Mouse (Mus musculus): ENCODE results near the gene Adi1.

Adi1 gene

GRCm38 (mm10) chr12:28675121-28675924 is at the start of gene Adi1:
Gene Adi1 (plus strand): TSS chr12:28675231.
- peak; percentile 75 to 82 for DNase-seq (ENCODE audit: low spot score in 2 of 2)

DNA sequence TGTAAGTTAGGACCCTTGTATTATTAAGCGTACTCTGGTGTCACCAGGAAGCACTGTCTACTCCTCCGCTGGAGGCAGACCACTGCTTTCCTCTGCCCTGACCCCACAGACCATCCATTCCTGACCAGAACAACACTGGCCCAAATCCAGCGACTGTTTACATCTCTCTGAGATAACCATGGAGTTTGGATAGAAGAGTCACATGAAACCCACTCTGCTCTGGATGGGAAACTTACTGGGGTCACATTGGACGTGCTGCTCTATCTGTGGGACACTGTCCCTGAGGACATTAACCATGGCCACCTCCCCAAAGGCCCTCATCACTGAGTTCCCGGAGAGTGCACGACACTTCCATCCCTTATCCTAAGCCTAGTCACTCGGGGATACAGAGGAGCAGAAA is 49.6 kb upstream of the Adi1 start:
- DNase-seq (ENCODE audit: low spot score in 2 of 2): no peak

DNA sequence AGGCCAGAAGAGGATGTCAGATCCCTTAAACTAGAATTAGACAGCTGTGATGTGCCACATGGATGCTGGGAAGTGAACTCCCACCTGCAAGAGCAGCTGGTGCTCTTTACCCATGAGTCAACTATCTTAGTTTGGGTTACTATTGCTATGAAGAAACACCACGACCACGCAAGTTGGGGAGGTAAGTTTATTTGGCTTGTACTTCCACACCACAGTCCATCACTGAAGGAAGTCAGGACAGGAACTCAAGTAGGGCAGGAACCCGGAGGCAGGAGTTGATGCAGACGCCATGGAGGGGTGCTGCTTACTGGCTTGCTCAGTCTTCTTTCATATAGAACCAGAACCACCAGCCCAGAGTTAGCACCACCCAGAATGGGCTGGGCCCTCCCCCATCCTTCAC is 47.9 kb upstream of the Adi1 start:
- no peak for DNase-seq (ENCODE audit: low spot score in 2 of 2)

DNA sequence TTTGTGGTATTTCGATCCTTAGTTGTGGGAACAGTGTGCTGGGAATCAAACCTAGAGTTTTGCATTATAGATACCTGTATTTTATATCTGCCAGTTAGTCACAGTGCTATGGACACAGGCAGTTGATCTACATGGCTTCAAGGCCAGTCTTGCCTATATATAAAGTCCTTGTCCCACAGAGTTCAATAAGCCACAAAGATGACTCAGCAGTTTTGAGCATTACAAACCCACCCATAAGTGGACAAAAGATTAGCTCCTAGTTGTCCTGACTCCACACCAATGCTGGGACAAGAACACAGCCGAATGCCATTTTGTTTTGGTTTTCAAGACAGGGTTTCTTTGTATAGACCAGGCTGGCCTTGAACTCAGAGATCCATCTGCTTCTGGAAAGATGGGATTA is 46.6 kb upstream of the Adi1 start:
- no peak for DNase-seq (ENCODE audit: low spot score in 2 of 2)

DNA sequence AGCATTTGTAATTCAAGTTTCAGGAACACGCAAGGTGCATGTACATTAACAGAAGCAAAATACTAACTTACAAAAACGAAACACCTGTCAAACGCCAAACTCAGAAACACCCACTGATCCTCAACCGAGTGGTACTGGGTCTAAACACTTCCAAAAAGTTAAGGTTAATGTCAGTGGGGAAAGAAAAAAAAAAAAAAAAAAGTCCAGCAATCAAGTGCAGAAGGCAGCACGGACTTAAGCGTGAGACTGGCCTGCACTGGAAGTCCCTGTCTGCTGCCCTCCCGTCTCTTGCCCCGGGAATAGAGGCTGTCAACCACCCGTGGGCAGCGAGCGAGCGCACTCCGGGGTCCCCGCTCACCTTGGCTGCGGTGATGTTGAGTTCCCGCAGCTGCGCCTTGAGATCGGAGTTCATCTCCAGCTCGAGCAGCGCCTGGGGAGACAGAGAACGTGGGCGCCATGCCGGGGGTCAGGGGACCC is 39.9 kb upstream of the Adi1 start:
- no peak for DNase-seq (ENCODE audit: low spot score in 2 of 2)

- DNase-seq (ENCODE audit: low spot score in 2 of 2): peak; percentile 83 to 88
Measured at GRCm38 (mm10) chr12:28635535-28636476, 39.2 kb upstream of the Adi1 start, which contains the start of gene Rps7. Gene Rps7 (minus strand): TSS chr12:28635953.

- no peak for DNase-seq (ENCODE audit: low spot score in 2 of 2)
Measured at GRCm38 (mm10) chr12:28636543-28636942, 38.5 kb upstream of the Adi1 start.

- no peak for DNase-seq (ENCODE audit: low spot score in 2 of 2)
Measured at GRCm38 (mm10) chr12:28638778-28639177, 36.3 kb upstream of the Adi1 start.

GRCm38 (mm10) chr12:28649141-28650110 is 25.6 kb upstream of the Adi1 start, which contains the start of gene Rnaseh1:
Gene Rnaseh1 (plus strand): TSS chr12:28649602.
- peak; percentile 84 to 90 for DNase-seq (ENCODE audit: low spot score in 2 of 2)

- DNase-seq (ENCODE audit: low spot score in 2 of 2): no peak
Measured at GRCm38 (mm10) chr12:28662628-28663027, 12.4 kb upstream of the Adi1 start.

- no peak for DNase-seq (ENCODE audit: low spot score in 2 of 2)
Measured at GRCm38 (mm10) chr12:28666734-28667133, 8.3 kb upstream of the Adi1 start.

DNA sequence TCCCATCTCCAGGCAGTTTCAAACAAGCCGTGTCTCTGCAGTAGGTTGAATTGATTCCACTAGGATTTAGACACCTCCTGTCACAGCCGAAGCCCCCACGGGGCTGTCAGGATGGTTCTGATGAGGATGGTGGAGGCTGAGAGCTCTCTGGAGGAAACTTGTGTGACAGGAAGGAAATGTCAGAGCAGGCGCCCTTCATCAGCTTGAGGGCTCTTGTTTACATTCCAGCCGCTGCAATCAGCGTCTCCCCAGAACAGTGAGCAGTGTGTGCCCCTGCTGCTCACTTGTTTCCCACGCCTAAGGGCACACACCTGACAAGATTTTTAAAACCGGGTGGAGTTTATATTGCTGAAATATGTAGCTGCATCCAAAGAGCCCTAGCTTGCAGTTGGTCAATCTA is 7.7 kb upstream of the Adi1 start:
- no peak for DNase-seq (ENCODE audit: low spot score in 2 of 2)

- DNase-seq (ENCODE audit: low spot score in 2 of 2): no peak
Measured at GRCm38 (mm10) chr12:28674038-28674720, 852 bp upstream of the Adi1 start.

- DNase-seq (ENCODE audit: low spot score in 2 of 2): no peak
Measured at GRCm38 (mm10) chr12:28675925-28676209, 836 bp downstream of the Adi1 start.

DNA sequence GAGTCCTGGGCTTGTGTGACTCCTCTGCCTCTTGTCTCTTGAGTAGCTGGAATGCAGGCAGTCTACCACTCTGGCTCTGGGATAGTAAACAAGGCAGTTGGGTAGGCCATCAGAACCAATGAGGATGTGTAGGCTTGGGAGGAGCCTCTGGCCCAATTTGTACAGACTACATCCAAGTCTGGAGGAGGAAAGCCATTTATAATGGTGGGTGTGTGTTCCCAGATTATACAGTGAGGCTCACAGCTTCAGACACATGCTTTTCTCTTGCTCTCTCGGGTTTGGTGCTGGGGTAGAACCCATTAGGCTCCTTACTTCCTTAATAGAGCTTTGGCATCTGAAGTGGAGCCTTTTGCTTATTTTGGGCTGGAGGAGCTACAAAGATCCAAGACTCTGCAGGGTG is 9.6 kb downstream of the Adi1 start:
- DNase-seq (ENCODE audit: low spot score in 2 of 2): no peak

DNA sequence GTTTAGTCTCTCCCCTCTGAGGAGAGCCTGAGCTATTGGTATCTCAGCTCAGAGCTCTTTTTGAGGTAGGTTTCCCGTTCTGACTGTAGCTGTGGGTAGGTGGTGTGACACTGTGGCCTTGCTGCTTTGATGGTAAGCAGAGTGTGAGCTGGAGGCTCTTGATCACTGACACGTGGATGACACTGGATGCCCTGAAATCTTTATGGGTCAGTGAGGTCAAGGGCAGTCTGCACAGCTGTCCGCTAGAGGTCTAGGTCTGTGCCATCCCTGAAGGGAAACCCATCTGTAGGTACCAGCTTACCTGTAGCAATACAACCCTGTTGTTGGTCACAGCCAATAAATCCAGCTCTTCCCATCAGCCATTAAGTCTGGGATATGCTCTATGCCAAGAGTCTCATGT is 10.7 kb downstream of the Adi1 start:
- no peak for DNase-seq (ENCODE audit: low spot score in 2 of 2)

DNA sequence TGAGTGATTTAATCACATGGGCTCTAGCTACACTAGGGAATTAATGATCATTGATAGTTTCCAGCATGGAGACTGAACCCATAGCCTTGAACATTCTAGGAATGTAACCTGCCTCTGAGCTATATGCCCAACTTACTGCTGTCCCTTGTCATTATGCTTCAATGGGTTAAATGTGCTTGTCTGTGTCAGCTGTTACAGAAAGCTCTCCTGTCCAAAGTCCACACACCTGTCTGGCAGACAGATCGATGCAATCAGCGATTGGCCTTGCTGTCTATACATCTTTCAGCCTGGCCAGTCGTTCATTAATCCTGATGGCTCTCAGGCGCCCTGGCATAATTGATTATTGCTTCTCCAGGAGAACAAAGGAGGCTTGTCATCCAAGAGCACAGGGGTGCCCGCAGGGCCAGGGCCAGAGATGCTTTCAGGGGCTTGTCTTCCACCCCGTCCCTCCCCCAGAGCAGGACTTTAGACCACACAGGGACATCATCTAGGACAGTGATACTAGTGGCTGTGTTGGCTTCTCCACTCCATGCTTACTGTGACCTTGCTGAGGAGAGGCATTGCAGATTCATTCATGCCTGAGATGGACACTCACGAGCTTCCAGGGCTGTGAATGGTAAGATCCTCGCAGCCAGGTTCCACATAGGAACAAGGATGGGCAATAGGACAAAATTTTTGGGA is 11.3 kb downstream of the Adi1 start:
- DNase-seq (ENCODE audit: low spot score in 2 of 2): no peak

GRCm38 (mm10) chr12:28688996-28689395 is 14.0 kb downstream of the Adi1 start:
- no peak for DNase-seq (ENCODE audit: low spot score in 2 of 2)

GRCm38 (mm10) chr12:28690730-28691129 is 15.7 kb downstream of the Adi1 start:
- DNase-seq (ENCODE audit: low spot score in 2 of 2): no peak

DNA sequence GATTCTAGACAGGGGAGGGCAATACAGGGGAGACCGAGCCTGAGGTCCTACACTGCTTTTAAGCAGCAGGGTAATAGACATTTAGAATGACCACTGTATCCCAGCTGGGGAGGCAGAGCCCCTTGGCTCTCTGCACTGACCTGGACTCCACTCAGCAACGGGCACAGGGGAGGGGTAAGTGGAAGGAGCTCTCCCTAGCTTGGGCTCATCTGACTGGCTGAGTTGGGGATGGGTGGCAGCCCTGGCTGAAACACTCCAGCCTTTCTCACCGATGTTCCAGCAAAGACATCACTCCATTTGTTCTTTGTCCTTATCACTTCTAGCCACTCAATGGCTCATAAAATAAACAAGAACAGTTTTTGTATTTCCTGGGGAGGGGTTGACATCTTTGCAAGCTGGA is 18.7 kb downstream of the Adi1 start:
- no peak for DNase-seq (ENCODE audit: low spot score in 2 of 2)

Measured in urinary bladder, adult 18-20 months (tissue).